Mouse (Mus musculus): ENCODE results near the gene Zp2. TPM values are rescaled to one million over a fixed set of nuclear protein-coding genes. Genes with fewer than 3 reads are reported as not detected.

Gene Zp2
- total and polyA plus RNA-seq, 2 experiments from 2014 or later, result not detected

DNA sequence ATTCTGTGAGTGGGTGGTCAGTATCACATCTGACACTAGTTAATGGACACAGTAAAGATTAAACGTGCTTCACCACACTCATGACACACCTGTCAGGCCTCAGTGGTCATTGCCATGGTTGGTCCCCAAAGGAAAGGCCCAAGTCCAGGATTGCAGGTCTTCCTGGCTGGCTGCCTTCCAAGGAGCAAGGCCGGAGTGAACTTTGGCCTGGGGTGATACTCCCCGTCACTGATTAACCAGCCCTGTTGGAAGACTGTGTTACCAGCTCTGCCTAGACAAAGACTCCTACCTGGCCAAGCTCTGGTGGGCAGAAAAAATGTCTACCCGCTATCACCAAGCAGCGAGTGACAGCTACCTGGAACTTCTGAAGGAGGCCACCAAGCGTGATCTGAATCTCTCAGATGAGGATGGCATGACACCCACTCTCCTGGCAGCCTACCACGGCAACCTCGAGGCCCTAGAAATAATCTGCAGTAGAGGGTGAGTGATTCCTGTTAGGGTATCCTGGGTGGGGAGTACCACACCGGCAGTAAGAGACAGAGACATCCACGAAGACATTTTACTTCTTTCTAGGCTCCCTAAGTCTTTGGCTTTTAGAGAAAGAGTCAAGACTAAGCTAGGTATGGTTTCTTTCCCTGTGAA, 28.6 kb upstream of the Zp2 start, which contains the start of gene Anks4b:
TSS of gene Anks4b (plus strand) at position 256 of the 642 bp plus-strand sequence.
- H3K4me1 ChIP-seq (ENCODE audit: insufficient read depth, low read length), result no peaks in the 10 kb centered on the region
- WGBS, result 90% methylated on average over 10 of the region's 10 CpGs
- DNase-seq (ENCODE audit: low spot score) (no peak), ATAC-seq (ENCODE audit: low FRiP score) (no peak)
- H3K27me3 ChIP-seq (ENCODE audit: insufficient read depth, low read length), result no peaks in the 10 kb centered on the region
- H3K9me3 ChIP-seq (ENCODE audit: low read length), result no peaks in the 10 kb centered on the region
- no peak within 1 kb of the TSS for H3K27ac ChIP-seq (ENCODE audit: low read depth, low read length)
- no peak within 1 kb of the TSS for H3K4me3 ChIP-seq (ENCODE audit: low read depth, low read length)
- no peak within 1 kb of the TSS for H3K4me2 ChIP-seq (ENCODE audit: low read depth, low read length, poor library complexity, severe bottlenecking)
- no peak for TF ChIP-seq CTCF (IDR thresholded peaks at IDR 0.05)
- H3K36me3 ChIP-seq (ENCODE audit: insufficient read depth, low read length), result no peaks in the 10 kb centered on the region
- no peak within 1 kb of the TSS for H3K9ac ChIP-seq (replicated peaks; ENCODE audit: low read length, poor library complexity, severe bottlenecking)

GRCm38 (mm10) chr7:120172188-120172700, 27.2 kb upstream of the Zp2 start:
- Histone ChIP-seq H3K4me1 (ENCODE audit: insufficient read depth, low read length) (no peaks in the 10 kb centered on the region), H3K36me3 (ENCODE audit: insufficient read depth, low read length) (no peaks in the 10 kb centered on the region), H3K4me2 (ENCODE audit: low read depth, low read length, poor library complexity, severe bottlenecking) (no peak overlapping the region), H3K9ac (replicated peaks; ENCODE audit: low read length, poor library complexity, severe bottlenecking) (no peak overlapping the region), H3K9me3 (ENCODE audit: low read length) (no peaks in the 10 kb centered on the region), H3K27ac (ENCODE audit: low read depth, low read length) (no peak overlapping the region), H3K4me3 (ENCODE audit: low read depth, low read length) (no peak overlapping the region), H3K27me3 (ENCODE audit: insufficient read depth, low read length) (no peaks in the 10 kb centered on the region)
- TF ChIP-seq CTCF (IDR thresholded peaks at IDR 0.05), result no peak
- DNase-seq (ENCODE audit: low spot score) (no peak), ATAC-seq (ENCODE audit: low FRiP score) (no peak)
- WGBS, result 91% methylated on average over 1 of the region's 1 CpGs

GRCm38 (mm10) chr7:120163581-120164251, 18.6 kb upstream of the Zp2 start:
- no peak overlapping the region for H3K27ac ChIP-seq (ENCODE audit: low read depth, low read length)
- TF ChIP-seq CTCF (IDR thresholded peaks at IDR 0.05), result no peak
- ATAC-seq (ENCODE audit: low FRiP score) (no peak), DNase-seq (ENCODE audit: low spot score) (no peak)
- no peaks in the 10 kb centered on the region for H3K27me3 ChIP-seq (ENCODE audit: insufficient read depth, low read length)
- no peaks in the 10 kb centered on the region for H3K36me3 ChIP-seq (ENCODE audit: insufficient read depth, low read length)
- H3K4me3 ChIP-seq (ENCODE audit: low read depth, low read length), result no peak overlapping the region
- WGBS, result 88% methylated on average over 11 of the region's 11 CpGs
- no peak overlapping the region for H3K9ac ChIP-seq (replicated peaks; ENCODE audit: low read length, poor library complexity, severe bottlenecking)
- no peaks in the 10 kb centered on the region for H3K4me1 ChIP-seq (ENCODE audit: insufficient read depth, low read length)
- no peak overlapping the region for H3K4me2 ChIP-seq (ENCODE audit: low read depth, low read length, poor library complexity, severe bottlenecking)
- H3K9me3 ChIP-seq (ENCODE audit: low read length), result no peaks in the 10 kb centered on the region

- Histone ChIP-seq H3K4me2 (ENCODE audit: low read depth, low read length, poor library complexity, severe bottlenecking) (no peak overlapping the region), H3K9ac (replicated peaks; ENCODE audit: low read length, poor library complexity, severe bottlenecking) (no peak overlapping the region), H3K4me3 (ENCODE audit: low read depth, low read length) (no peak overlapping the region), H3K36me3 (ENCODE audit: insufficient read depth, low read length) (no peaks in the 10 kb centered on the region), H3K27ac (ENCODE audit: low read depth, low read length) (no peak overlapping the region), H3K9me3 (ENCODE audit: low read length) (no peaks in the 10 kb centered on the region), H3K4me1 (ENCODE audit: insufficient read depth, low read length) (no peaks in the 10 kb centered on the region), H3K27me3 (ENCODE audit: insufficient read depth, low read length) (no peaks in the 10 kb centered on the region)
- no peak for DNase-seq (ENCODE audit: low spot score)
- no peak for TF ChIP-seq CTCF (IDR thresholded peaks at IDR 0.05)
- ATAC-seq (ENCODE audit: low FRiP score), result no peak
- 20% methylated on average over 4 of the region's 4 CpGs for WGBS
Observed at GRCm38 (mm10) chr7:120158121-120158613, 13.1 kb upstream of the Zp2 start.

GRCm38 (mm10) chr7:120157575-120158061, 12.5 kb upstream of the Zp2 start:
- no peak overlapping the region for H3K27ac ChIP-seq (ENCODE audit: low read depth, low read length)
- H3K36me3 ChIP-seq (ENCODE audit: insufficient read depth, low read length), result no peaks in the 10 kb centered on the region
- DNase-seq (ENCODE audit: low spot score), result peak; percentile 15
- WGBS, result 20% methylated on average over 5 of the region's 5 CpGs
- H3K27me3 ChIP-seq (ENCODE audit: insufficient read depth, low read length), result no peaks in the 10 kb centered on the region
- no peak overlapping the region for H3K4me3 ChIP-seq (ENCODE audit: low read depth, low read length)
- H3K4me2 ChIP-seq (ENCODE audit: low read depth, low read length, poor library complexity, severe bottlenecking), result no peak overlapping the region
- no peak for ATAC-seq (ENCODE audit: low FRiP score)
- no peak overlapping the region for H3K9ac ChIP-seq (replicated peaks; ENCODE audit: low read length, poor library complexity, severe bottlenecking)
- no peak for TF ChIP-seq CTCF (IDR thresholded peaks at IDR 0.05)
- no peaks in the 10 kb centered on the region for H3K9me3 ChIP-seq (ENCODE audit: low read length)
- no peaks in the 10 kb centered on the region for H3K4me1 ChIP-seq (ENCODE audit: insufficient read depth, low read length)
